Mouse (Mus musculus): Measurements from ENCODE around the gene Ralgds. TPM values are rescaled to one million over a fixed set of nuclear protein-coding genes. Genes with fewer than 3 reads are reported as not detected.

The Ralgds gene
- total RNA-seq, 2 experiments from 2014 or later, result 155 to 158 TPM

DNA sequence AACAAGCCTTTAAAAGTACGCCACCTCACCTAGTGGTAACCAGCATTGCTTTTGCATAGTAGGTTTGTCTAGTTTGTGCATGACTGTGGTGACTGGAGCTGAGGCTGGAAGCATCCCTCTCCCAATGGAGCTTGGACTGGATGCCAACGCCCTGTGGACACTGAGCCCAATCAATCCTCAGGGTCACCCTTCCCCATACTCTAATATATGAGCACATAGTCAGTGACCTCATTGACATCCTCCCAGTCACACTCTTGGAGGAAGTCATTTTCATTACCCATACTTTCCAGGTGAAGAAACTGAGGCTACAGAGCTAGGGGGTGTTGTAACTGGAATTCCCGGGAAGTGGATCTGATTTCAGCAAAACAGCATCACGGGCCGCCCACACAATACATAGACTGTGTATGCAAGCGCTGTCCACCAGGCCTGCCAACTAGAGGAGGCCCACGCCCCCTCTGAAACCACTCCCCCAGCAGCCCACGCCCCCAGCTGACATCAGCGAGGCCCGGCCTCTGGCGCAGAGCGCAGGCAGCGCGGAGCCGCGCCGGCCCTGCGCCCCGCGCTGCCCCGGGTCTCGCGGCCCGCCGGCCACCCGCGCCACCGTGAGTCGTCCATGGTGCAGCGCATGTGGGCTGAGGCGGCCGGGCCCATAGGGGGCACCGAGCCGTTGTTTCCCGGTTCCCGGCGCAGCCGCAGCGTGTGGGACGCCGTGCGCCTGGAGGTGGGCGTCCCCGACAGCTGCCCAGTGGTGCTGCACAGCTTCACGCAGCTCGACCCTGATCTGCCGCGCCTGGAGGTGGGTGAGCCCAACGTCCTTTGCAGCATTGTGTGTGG lies 20.2 kb downstream of the Ralgds start:
- DNase-seq (ENCODE audit: low spot score in 2 of 2), result peak; percentile 82 to 84

DNA sequence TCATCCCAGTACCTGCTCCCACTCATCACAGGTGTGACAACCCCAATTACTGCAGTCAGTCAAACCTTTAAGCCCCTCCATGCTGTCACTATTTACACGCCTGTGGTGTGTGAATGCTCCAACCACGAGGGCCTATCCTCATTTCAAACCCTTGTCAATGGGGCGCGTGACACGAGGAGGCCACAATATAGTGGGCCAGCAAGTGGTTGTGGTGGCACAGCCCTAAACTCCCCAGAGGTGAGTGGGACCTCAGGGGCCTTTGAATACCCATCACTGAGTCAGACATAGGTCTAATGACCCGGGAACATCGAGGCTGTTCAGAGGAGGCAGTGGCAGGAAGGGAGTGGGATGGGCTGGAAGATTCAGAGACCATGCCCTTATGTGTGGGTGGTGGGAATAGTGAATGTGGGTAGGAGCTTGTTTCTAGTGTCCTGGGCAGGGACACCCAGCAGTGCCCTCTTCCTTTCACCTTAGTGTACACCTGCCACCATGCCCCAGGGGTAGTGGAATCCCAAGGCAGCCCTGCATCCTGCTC lies 21.0 kb downstream of the Ralgds start:
- peak in 1 of 2 experiments; percentile 34 for DNase-seq (ENCODE audit: low spot score in 2 of 2)

DNA sequence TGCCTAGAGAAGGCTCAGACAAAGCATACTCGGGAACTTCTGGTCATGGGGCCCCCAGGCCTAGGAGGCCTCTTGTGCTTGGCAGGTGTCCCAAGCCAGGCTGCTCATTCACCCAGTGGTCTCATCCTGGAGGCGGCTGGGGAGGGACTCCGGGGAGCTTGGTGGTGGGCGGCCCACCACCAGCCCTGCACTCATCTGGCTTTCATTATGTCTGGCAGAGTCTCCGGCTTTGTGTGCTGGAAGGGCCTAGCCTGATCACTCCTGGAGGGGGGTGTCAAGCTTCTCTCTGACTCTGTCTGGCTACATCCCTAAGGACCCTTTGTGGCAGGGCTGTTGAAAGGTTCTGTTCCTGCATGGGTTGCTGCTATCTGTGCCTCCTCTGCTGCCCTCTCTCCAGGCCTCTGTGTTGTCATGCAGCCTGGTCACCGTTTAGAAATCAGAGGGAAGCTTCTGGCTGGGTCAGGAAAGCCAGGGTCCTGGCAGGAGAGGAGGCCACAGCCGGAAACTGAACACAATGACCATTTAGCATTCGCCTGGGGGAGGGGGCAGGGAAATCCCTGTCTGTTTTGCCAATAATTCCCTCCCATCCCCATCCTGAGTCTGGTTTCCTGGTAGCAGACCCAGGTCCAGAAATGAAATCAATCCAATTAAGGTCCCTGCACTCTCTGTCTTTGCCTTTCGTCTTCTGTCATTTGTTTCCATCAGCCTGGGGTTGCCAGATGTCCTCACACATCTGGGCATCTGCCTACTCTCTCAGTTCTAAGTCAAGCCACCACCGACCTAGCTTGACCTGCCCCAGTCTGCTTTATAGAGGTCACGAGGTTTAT lies 21.7 kb downstream of the Ralgds start:
- DNase-seq (ENCODE audit: low spot score in 2 of 2), result peak in 1 of 2 experiments; percentile 56

DNA sequence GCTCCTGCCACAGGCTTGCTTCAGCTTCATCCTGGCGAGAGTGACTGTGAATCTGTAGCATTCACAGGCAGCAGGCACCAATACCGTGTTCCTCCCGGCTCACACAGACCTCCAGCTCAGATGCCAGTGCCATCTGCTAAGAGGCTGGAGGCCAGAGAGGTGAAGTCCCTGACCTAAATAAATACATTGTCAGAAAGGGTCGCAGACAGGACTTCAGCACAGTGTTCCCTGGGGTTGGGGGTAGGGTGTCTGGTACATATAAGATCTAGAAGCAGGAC lies 22.3 kb downstream of the Ralgds start:
- no peak for DNase-seq (ENCODE audit: low spot score in 2 of 2)

DNA sequence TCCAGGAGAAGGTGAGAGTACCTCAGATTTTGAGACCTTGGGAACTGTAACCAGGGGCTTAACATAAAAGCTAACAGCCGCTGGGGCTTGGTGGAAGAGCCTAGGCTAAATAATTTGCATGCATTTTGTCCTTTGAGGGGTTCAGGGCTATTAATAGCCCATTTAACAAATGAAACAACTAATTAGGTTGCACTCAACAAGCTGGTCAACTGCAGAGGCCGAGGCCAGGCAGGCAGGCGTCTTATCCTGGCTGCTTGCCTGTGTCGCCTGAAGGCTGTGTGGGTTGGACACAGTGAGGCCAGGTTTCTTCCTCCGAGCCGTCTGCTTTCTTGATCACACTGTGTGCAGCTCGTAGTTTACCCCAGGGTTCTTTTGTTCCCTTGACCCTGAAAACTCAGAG lies 22.7 kb downstream of the Ralgds start:
- DNase-seq (ENCODE audit: low spot score in 2 of 2), result peak in 1 of 2 experiments; percentile 66

DNA sequence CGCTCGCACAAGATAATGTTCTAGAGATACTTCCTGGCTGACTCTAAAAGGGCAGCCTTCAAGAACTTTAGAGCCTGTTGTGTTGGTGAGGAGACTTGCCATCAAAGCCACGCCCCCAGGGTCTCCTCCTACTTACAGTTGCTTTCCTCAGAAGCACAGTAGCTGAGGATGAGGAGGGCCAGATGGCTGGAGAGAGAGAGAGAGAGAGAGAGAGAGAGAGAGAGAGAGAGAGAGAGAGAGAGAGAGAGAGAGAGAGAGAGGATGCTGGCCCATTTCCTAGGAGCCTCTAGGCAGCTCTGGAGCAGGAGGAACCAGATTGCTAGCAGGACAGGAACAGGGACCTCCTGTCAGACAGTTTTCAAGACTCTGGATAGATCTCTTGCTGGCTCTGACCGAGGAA lies 23.2 kb downstream of the Ralgds start:
- peak in 1 of 2 experiments; percentile 26 for DNase-seq (ENCODE audit: low spot score in 2 of 2)

DNA sequence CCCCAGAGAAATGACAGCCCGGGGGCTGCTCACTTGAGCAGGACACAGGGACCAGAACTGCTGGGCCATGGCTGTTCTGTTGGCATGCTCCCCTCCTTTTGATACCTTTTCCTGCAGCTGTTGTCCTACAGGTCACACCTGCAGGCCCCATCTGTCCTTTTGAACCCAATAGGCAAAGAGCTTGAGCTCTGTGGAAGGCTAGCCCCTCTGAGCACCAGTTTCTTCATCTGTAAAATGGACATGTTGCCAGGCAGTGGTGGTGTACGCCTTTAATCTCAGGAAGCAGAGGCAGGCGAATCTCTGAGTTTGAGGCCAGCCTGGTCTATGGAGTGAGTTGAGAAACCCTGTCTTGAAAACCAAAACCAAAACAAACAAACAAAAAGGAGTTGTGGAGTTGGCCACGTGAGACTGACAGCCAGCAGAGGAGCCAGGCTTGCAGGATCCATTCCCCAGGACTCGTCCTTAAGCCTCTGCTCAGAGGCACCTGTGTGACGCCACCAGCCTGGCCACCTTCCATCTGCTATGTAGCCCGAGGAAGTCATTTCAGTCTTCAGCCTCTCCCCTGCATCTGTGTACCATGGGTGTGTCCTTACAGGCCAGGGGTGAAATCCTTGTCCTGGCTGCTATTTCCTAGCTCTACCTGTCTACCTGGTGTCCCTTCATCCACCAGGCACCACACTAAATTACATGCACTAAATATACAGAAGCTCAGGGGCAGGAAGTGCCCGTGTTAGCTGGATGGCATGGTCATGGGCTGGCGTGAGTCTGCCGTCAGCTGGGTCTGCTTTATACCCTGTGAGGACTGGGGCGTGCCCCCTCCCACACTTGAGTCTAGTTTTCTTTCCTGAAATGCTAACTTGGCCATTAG lies 24.1 kb downstream of the Ralgds start:
- DNase-seq (ENCODE audit: low spot score in 2 of 2), result peak in 1 of 2 experiments; percentile 17

DNA sequence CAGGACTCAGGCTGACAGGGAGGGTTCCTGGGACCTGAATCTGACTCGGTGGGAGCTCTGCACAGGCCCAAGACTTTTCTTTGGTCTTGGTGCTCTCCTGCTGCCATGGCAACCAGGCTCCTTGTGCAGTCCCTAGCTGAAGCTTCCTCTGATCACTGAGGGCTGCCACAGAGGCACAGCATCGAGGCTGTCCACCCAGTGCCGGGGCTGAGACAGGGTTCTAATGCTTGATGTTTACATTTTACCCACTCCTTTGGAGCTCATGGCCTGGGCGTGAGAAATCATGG lies 24.7 kb downstream of the Ralgds start:
- DNase-seq (ENCODE audit: low spot score in 2 of 2), result peak in 1 of 2 experiments; percentile 39

DNA sequence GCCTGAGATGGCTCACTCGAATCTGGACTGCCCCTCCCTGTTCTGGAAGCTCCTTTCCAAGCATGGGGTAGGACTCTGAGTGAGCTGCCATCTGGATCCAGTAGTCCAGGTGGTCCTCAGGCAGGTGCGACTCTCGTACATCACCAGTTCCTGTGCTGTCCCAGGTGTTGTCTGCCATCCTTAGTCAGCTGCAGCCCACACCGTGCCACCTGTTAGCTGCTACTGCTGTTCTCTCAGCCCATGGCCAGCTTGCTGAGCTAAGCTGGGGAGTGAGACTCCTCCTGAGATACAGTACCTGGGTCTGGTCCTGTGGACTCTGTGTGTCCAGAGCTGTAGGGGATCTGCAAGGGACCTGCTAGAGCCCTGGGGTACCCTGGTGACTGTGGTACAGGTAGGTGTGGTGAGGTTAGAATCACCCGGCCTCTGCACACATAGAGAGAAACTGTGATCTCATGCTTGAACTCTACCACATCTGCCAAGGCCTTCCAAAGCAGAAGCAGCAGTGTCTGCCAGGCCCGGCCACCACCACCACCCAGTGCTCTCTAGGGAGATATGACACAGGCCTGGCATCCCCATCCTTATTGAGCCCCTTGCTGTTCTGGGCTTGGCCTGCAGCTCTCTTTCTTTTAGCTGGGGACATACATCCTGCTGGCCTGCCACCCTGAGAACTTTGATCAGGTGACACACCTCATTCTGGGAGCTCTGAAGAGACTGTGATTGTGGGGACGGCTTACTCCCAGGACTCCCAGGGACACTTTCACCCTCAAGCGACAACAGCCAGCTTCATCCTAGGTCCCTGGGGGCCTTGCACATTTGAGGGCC lies 25.3 kb downstream of the Ralgds start:
- DNase-seq (ENCODE audit: low spot score in 2 of 2), result peak in 1 of 2 experiments; percentile 19

DNA sequence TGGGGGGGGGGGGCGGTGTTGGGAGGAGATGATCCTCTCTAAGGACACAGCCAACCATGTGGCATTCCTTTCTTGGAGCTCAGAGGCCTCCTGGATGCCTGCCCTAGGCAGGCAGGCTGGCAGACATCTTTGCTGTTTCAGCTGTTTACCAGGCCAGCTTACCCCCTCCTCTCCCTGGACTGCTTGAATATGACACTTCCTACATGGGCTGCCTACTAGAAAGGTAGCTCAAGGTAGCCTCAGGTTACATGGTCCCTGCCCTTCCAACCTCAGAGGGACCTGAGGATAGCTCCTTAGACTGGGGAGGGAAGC lies 25.8 kb downstream of the Ralgds start:
- peak in 1 of 2 experiments; percentile 49 for DNase-seq (ENCODE audit: low spot score in 2 of 2)

DNA sequence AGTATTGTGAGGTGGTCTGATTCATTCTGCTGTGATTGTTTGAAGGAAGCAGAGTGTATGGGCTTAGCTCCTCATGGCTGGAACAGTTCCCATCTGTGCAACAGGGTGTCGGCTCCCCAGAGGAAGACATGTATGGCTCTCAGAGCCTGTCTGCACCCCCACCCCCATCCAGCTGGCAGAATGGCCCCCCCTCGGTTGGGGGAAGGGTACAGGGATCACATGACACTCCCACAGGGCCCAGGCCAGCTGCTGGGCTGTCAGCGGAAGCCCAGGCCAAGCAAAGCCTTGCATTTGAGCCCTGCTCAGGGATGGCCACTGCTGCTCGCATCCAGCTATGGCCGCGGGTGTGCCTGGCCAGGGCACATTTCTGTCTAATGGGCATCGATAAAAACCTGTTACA lies 26.3 kb downstream of the Ralgds start:
- peak in 1 of 2 experiments; percentile 78 for DNase-seq (ENCODE audit: low spot score in 2 of 2)

DNA sequence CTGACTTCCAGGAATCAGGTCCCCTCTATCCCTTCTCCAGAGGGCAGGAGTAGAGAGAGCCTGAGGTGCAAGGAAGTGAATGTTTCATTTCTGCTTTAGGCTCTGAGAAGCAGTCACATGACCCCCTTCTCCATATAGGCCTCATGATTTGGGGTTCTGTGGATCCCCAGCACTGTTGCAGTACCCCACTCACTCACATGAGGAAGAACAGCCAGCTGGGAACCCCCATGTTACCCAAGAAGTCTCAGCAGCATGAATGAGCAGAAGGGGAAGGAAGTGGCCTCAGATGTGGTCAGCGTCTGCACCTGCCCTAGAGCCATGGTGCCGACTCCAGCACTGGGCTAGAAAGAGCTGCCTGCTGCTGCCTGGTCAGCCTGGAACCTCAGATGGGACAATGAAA lies 27.0 kb downstream of the Ralgds start:
- DNase-seq (ENCODE audit: low spot score in 2 of 2), result no peak

DNA sequence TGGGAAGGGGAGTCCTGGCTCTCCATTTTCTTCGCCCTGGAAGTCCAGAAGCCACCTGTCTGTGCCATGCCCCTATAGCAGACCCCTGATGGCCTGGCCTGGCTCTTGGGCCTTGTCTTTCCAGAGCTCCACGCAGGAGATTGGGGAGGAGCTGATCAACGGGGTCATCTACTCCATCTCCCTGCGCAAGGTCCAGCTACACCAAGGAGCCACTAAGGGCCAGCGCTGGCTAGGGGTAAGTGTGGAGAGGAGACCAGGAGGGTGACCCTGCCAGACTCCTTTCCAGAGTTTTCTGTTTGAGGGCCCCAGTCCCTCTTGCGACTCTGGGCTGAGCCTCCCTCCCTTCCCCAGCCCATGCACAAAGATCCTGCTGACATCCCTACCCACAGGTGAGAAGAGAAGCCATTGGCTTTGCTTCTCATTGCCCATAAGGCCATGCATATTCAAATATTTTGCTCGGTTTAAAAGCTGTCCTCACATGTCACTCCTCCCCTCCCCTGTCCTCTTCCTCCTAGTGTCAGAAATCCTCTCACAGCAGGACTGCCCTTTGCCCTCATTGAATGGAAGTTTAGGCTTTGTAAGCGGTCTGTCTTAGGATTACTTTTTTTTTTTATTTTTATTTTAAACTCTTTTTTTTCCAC lies 27.8 kb downstream of the Ralgds start:
- no peak for DNase-seq (ENCODE audit: low spot score in 2 of 2)

DNA sequence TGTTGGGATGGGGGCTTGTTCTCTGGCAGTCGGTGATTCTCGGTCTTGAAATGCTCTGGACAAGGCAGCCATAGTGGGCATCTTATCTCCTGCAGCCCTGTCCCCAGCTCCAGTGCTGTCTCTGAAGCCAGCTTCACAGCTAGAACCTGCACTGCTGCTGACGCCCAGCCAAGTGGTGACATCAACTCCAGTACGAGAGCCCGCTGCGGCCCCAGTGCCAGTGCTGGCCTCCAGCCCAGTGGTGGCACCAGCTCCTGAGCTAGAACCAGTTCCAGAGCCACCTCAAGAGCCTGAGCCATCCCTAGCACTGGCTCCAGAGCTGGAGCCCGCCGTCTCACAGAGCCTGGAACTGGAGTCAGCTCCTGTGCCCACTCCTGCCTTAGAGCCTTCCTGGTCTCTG lies 31.0 kb downstream of the Ralgds start:
- DNase-seq (ENCODE audit: low spot score in 2 of 2), result peak in 1 of 2 experiments; percentile 75

DNA sequence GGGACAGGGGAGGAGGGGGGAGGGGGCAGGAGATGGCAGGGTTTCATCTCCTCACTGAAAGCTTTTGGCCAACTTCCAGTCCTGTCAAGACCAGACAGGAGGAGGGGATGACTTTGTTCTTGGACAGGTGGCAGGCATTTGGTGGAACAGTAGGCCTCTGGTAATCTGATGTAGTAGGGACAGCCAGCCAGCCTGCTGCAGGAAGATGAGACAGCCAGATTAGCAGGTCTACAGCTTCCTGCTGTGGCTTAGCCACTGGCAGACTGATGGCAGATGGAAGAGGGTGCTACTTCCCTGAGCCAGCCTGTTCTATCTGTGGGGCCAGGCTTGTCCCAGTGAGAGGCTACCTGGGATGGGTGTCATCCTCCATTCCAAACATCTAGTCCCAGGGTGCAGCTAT lies 33.1 kb downstream of the Ralgds start:
- peak in 1 of 2 experiments; percentile 35 for DNase-seq (ENCODE audit: low spot score in 2 of 2)

DNA sequence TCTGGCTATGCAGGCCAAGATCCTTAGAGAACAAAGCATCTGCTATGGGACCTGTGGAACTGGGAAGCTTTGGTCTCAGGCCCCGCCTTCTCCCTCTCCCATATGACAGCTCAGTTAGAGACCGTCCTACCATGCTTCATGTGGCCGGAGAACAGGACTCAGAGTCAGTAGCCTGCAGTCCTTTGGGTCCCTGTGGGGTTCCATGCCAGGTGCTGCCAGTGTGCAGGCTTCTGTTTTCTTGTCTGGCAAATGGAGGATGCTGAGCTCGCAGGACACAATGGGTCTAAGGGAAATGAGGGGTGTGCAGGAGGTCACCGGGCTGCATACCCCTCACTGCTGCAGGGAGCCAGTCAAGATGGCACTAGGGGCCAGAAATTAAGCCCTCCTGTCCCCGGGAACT lies 33.6 kb downstream of the Ralgds start:
- DNase-seq (ENCODE audit: low spot score in 2 of 2), result no peak

DNA sequence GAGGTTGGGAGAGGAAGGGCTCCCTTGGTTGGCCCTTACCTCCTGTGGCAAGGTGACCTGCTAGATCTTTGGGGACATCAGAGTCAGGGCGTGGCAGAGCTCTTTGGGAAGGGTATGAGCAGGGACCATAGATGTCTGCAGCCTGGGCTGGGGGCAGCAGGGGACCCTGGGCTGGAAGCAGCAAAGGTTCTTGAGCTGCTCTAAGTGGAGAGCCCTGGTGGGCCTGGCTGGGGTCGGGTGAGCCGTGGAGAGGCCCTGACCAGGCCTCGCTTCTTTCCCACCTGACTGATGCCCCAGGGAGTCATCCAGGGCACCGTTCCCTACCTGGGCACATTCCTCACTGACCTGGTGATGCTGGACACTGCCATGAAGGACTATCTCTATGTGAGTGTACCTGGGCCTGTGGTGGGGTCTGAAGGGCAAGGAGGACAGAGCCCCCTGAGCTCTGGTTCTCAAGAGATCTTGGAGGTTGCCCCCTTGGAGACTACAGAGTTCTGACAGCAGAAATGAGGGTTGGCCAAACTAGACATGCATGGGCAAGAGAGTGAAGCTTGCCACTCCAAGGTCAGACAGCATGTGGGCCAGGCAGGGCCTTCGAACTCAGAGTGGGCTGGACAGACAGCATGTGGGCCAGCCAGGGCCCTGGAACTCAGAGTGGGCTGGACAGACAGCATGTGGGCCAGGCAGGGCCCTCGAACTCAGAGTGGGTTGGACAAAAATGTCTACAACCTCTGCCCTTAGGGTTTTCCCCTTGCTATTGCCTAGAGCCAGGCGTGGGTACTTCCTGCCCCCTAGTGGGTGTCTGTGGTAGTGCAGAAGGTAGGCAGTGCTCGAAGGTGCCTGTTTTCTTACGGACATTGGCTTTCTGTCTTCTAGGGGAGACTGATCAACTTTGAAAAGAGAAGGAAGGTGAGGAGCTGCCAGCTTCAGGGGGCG lies 34.6 kb downstream of the Ralgds start:
- peak; percentile 89 for DNase-seq (ENCODE audit: low spot score in 2 of 2)

DNA sequence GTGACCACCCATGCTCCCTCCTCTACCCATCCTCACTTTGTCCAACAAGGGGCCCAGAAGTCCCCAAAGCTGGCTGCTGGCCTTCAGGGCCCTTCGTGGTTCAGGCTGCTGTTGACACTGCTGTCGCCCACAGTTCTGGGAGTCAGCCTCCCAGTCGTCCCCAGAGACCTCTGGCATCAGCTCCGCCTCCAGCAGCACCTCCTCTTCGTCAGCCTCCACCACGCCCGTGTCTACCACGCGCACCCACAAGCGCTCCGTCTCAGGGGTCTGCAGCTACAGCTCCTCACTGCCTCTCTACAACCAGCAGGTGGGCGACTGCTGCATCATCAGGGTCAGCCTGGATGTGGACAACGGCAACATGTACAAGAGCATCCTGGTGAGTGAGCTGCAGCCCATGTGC lies 36.2 kb downstream of the Ralgds start:
- DNase-seq (ENCODE audit: low spot score in 2 of 2), result no peak

DNA sequence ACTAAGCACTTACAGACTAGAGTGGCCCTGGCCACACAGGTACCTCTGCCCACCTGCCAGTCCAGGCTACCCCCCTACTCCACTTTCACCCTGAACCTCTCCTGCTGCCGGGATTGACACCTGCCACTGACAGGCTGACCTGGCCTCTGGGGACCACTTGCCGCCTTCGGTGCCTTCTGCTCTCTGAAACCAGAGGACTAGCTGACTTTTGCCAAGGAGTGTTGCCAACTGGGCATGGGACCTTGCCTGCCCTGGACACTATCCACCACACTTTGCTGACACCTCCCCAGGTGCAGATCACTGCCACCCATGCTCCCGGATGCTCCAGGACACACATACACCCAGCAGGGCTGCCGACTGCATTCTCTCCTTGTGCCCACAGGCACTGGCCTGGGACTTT lies 39.4 kb downstream of the Ralgds start:
- no peak for DNase-seq (ENCODE audit: low spot score in 2 of 2)

Data from layer of hippocampus, postnatal 10 days (tissue).